Mouse (Mus musculus): ENCODE data around the gene Drg1. TPM values are rescaled to one million over a fixed set of nuclear protein-coding genes. Genes with fewer than 3 reads are reported as not detected.
"Not testable (repeated sequence)": the region's sequence is repeated elsewhere in the genome, so short reads cannot be mapped to it uniquely, and the experiment has no call there.

The Drg1 gene
- polyA plus RNA-seq, 1 experiment from 2014 or later = 190 TPM

GRCm38 (mm10) chr11:3153666-3154397, 112.4 kb downstream of the Drg1 start:
- peaks cover 10% of the 10 kb centered on the region; the same call in 1 of the 2 replicates for H3K9me3 ChIP-seq (ENCODE audit: control insufficient read depth, low read length)
- peak; percentile 45 for ATAC-seq (ENCODE audit: low read depth)
- WGBS = 85% methylated on average over 1 of the region's 1 CpGs
- H3K4me3 ChIP-seq (ENCODE audit: low read depth, low read length); H3K4me2 ChIP-seq (ENCODE audit: low read depth, low read length); H3K36me3 ChIP-seq (ENCODE audit: control insufficient read depth, insufficient read depth, low read length); H3K27ac ChIP-seq (ENCODE audit: low read depth, low read length); H3K27me3 ChIP-seq (ENCODE audit: control insufficient read depth, insufficient read depth, low read length); H3K4me1 ChIP-seq (ENCODE audit: control insufficient read depth, insufficient read depth, low read length); H3K9ac ChIP-seq (replicated peaks; ENCODE audit: low read depth, low read length): not testable (repeated sequence)

GRCm38 (mm10) chr11:3151358-3151757, 114.9 kb downstream of the Drg1 start:
- H3K27ac ChIP-seq (ENCODE audit: low read depth, low read length); H3K9ac ChIP-seq (replicated peaks; ENCODE audit: low read depth, low read length); H3K4me1 ChIP-seq (ENCODE audit: control insufficient read depth, insufficient read depth, low read length); H3K36me3 ChIP-seq (ENCODE audit: control insufficient read depth, insufficient read depth, low read length); H3K4me3 ChIP-seq (ENCODE audit: low read depth, low read length); H3K4me2 ChIP-seq (ENCODE audit: low read depth, low read length); H3K27me3 ChIP-seq (ENCODE audit: control insufficient read depth, insufficient read depth, low read length): not testable (repeated sequence)
- ATAC-seq (ENCODE audit: low read depth) = 0 out of 2 replicates have a peak, but pooled peaks have one; percentile 36
- H3K9me3 ChIP-seq (ENCODE audit: control insufficient read depth, low read length) = peaks cover 10% of the 10 kb centered on the region; the same call in 1 of the 2 replicates
- 92% methylated on average over 4 of the region's 4 CpGs for WGBS

- H3K4me3 ChIP-seq (ENCODE audit: low read depth, low read length); H3K27ac ChIP-seq (ENCODE audit: low read depth, low read length); H3K4me2 ChIP-seq (ENCODE audit: low read depth, low read length); H3K4me1 ChIP-seq (ENCODE audit: control insufficient read depth, insufficient read depth, low read length); H3K9ac ChIP-seq (replicated peaks; ENCODE audit: low read depth, low read length); H3K9me3 ChIP-seq (ENCODE audit: control insufficient read depth, low read length); H3K27me3 ChIP-seq (ENCODE audit: control insufficient read depth, insufficient read depth, low read length); H3K36me3 ChIP-seq (ENCODE audit: control insufficient read depth, insufficient read depth, low read length): not testable (repeated sequence)
- WGBS = 96% methylated on average over 12 of the region's 12 CpGs
- 0 out of 2 replicates have a peak, but pooled peaks have one; percentile 12 for ATAC-seq (ENCODE audit: low read depth)
Measured at GRCm38 (mm10) chr11:3150677-3151003, 115.6 kb downstream of the Drg1 start.

DNA sequence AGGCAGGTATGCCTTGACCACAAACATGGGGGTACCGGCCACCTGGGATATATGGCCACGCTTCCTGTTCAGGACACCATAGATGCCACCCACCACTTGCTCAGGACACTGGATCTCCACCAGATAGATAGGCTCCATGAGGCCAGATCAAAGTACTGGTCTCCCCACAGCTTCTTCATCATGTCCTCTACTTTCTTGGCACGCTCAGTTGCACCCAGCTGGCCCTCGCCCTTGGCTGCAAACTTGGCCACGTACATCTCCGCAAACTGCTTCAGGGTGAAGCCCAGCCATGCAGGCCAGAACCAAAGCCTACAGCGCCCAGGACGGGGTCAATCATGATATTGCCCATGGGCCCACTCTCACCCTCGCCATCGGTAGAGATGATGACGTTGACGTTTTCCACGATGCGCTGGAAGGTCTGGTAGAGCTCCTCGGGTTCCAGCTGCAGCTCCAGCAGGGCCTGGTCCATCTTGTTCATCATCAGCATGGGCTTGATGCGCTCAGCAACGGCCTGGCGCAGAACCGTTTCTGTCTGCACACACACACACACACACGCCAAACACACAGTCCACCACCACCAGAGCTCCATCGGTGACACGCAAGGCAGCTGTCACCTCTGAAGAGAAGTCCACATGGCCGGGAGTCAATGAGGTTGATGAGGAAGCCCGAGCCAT, 116.1 kb downstream of the Drg1 start:
- WGBS = 97% methylated on average over 21 of the region's 24 CpGs
- not testable (repeated sequence) for H3K4me3 ChIP-seq (ENCODE audit: low read depth, low read length); H3K4me1 ChIP-seq (ENCODE audit: control insufficient read depth, insufficient read depth, low read length); H3K9me3 ChIP-seq (ENCODE audit: control insufficient read depth, low read length); H3K27me3 ChIP-seq (ENCODE audit: control insufficient read depth, insufficient read depth, low read length); H3K27ac ChIP-seq (ENCODE audit: low read depth, low read length); H3K4me2 ChIP-seq (ENCODE audit: low read depth, low read length); H3K36me3 ChIP-seq (ENCODE audit: control insufficient read depth, insufficient read depth, low read length); H3K9ac ChIP-seq (replicated peaks; ENCODE audit: low read depth, low read length)
- ATAC-seq (ENCODE audit: low read depth) = 0 out of 2 replicates have a peak, but pooled peaks have one; percentile 3

DNA sequence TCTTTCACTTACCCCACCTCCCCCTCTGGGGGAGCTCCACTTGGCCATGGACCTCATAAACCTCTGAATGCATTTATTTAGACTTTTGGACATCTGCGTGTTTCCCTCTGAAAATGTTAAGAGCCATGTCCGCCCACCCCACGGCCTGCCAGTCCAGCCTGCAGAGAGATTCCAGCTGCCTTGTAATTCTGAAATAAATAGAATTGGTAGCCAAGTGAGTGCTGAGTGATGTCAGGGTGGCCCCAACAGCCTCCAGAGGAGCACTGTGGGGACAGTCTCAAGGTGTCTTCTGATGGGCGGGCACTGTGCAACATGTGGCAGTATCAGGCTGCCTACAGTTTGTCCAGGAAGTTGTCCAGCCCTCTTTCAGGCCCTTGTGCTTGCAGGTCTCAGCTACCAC, 116.7 kb downstream of the Drg1 start:
- not testable (repeated sequence) for H3K36me3 ChIP-seq (ENCODE audit: control insufficient read depth, insufficient read depth, low read length); H3K27ac ChIP-seq (ENCODE audit: low read depth, low read length); H3K4me3 ChIP-seq (ENCODE audit: low read depth, low read length); H3K27me3 ChIP-seq (ENCODE audit: control insufficient read depth, insufficient read depth, low read length); H3K4me1 ChIP-seq (ENCODE audit: control insufficient read depth, insufficient read depth, low read length); H3K9ac ChIP-seq (replicated peaks; ENCODE audit: low read depth, low read length); H3K4me2 ChIP-seq (ENCODE audit: low read depth, low read length); ATAC-seq (ENCODE audit: low read depth); H3K9me3 ChIP-seq (ENCODE audit: control insufficient read depth, low read length)
- 96% methylated on average over 4 of the region's 4 CpGs for WGBS

GRCm38 (mm10) chr11:3146806-3147205, 119.4 kb downstream of the Drg1 start:
- ATAC-seq (ENCODE audit: low read depth); H3K4me1 ChIP-seq (ENCODE audit: control insufficient read depth, insufficient read depth, low read length); H3K27me3 ChIP-seq (ENCODE audit: control insufficient read depth, insufficient read depth, low read length); H3K36me3 ChIP-seq (ENCODE audit: control insufficient read depth, insufficient read depth, low read length); H3K4me3 ChIP-seq (ENCODE audit: low read depth, low read length); H3K9ac ChIP-seq (replicated peaks; ENCODE audit: low read depth, low read length); H3K27ac ChIP-seq (ENCODE audit: low read depth, low read length); H3K9me3 ChIP-seq (ENCODE audit: control insufficient read depth, low read length); H3K4me2 ChIP-seq (ENCODE audit: low read depth, low read length): not testable (repeated sequence)
- WGBS = 95% methylated on average over 2 of the region's 2 CpGs

DNA sequence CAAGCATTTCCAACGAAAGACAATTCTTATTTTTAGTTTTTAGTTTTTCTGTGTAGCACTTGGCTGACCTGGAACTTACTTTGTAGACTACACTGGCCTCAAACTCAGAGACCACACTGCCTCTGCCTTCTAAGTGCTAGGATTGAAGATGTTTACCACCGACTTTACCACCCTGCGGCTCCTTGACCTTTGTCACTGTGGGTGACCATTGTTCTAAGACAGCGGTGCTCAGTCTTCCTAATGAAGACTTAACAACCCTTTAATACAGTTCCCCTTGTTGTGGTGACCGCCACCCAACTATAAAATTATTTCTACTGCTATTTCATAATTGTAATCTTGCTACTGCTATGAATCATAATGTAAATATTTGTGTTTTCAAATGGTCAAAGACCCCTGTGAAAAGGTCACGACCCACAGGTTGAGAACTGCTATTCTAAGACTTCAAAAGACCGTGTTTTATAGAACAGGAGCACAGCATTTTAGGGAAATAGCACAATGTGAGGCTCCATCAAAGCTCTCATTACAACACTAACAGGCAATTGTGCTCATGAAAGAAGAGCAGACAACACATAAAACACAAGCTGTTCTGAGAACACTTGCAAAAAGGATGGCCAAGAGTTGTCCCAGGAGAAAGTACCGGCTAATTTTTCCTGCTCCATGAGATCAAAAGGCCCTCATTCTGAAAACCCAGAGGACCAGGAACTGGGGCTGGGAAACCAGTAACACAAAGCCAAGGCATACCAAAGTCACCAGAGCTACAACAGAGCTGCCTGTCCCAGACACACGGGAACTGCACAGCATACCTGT, 120.7 kb downstream of the Drg1 start:
- H3K4me3 ChIP-seq (ENCODE audit: low read depth, low read length); H3K4me1 ChIP-seq (ENCODE audit: control insufficient read depth, insufficient read depth, low read length); H3K9ac ChIP-seq (replicated peaks; ENCODE audit: low read depth, low read length); H3K36me3 ChIP-seq (ENCODE audit: control insufficient read depth, insufficient read depth, low read length); H3K27me3 ChIP-seq (ENCODE audit: control insufficient read depth, insufficient read depth, low read length); ATAC-seq (ENCODE audit: low read depth); H3K4me2 ChIP-seq (ENCODE audit: low read depth, low read length); H3K27ac ChIP-seq (ENCODE audit: low read depth, low read length); H3K9me3 ChIP-seq (ENCODE audit: control insufficient read depth, low read length): not testable (repeated sequence)
- WGBS = 48% methylated on average over 7 of the region's 9 CpGs

- H3K27me3 ChIP-seq (ENCODE audit: control insufficient read depth, insufficient read depth, low read length); H3K9ac ChIP-seq (replicated peaks; ENCODE audit: low read depth, low read length); H3K9me3 ChIP-seq (ENCODE audit: control insufficient read depth, low read length); ATAC-seq (ENCODE audit: low read depth); H3K36me3 ChIP-seq (ENCODE audit: control insufficient read depth, insufficient read depth, low read length); H3K4me2 ChIP-seq (ENCODE audit: low read depth, low read length); H3K27ac ChIP-seq (ENCODE audit: low read depth, low read length); H3K4me3 ChIP-seq (ENCODE audit: low read depth, low read length); H3K4me1 ChIP-seq (ENCODE audit: control insufficient read depth, insufficient read depth, low read length): not testable (repeated sequence)
- WGBS = 77% methylated on average over 3 of the region's 3 CpGs
Measured at GRCm38 (mm10) chr11:3143984-3144383, 122.2 kb downstream of the Drg1 start.

DNA sequence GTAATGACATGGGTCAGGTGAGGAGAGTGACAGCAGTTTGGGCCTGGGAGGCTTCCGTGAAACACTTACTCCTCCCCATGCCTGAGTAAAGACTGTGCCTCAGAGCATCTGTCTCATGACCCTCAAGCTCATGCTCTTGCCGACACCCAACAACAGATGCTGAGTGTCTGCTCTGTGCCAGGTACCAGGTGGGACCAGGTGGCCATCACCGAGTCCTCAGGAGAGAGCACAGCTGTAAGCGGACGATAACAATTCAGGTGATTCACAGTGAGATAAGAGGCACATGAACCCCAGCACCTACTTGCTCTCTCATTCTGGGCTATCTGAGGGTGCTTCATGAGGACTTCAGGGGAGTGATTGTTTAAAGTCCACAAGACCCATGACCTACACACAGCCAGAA, 123.8 kb downstream of the Drg1 start:
- ATAC-seq (ENCODE audit: low read depth) = peak; percentile 64
- not testable (repeated sequence) for H3K4me3 ChIP-seq (ENCODE audit: low read depth, low read length); H3K27me3 ChIP-seq (ENCODE audit: control insufficient read depth, insufficient read depth, low read length); H3K4me2 ChIP-seq (ENCODE audit: low read depth, low read length); H3K36me3 ChIP-seq (ENCODE audit: control insufficient read depth, insufficient read depth, low read length); H3K27ac ChIP-seq (ENCODE audit: low read depth, low read length); H3K4me1 ChIP-seq (ENCODE audit: control insufficient read depth, insufficient read depth, low read length); H3K9ac ChIP-seq (replicated peaks; ENCODE audit: low read depth, low read length); H3K9me3 ChIP-seq (ENCODE audit: control insufficient read depth, low read length)
- 87% methylated on average over 4 of the region's 5 CpGs for WGBS
